Comparison of ENCODE assay signal across 8 mouse cellular contexts in genomic region chr11:87985643-87986042, GRCm38 (mm10). TPM values are rescaled to one million over a fixed set of nuclear protein-coding genes. Genes with fewer than 3 reads are reported as not detected.
A peak's percentile ranks its signal among the peaks of the same experiment; 100 is the strongest.
DNase-seq lines count a peak whose midpoint lies in the region; ATAC-seq and TF ChIP-seq lines count a peak whose summit lies in the region.

No protein-coding gene starts in this region.

- ATAC-seq in lung, embryonic 15.5 days (ENCODE audit: borderline replicate concordance, extremely low read depth, low FRiP score, low TSS enrichment), result no peak

- peak; percentile 51 to 79 for DNase-seq in adrenal gland, adult (ENCODE audit: inconsistent age in 2 of 2, low spot score in 1 of 2)
- DNase-seq in adrenal gland, postnatal 4 days (ENCODE audit: low spot score in 2 of 2), result no peak
- no peak for DNase-seq in lung, adult 18-20 months
- no peak for DNase-seq in limb, embryonic 10.5 days (ENCODE audit: low spot score)
- no peak for DNase-seq in natural killer cell, adult 2 months (ENCODE audit: low spot score in 2 of 2)
- no peak for DNase-seq in urinary bladder, postnatal 4 days (ENCODE audit: low spot score in 2 of 2)

- no peaks in the 10 kb centered on the region for H3K27me3 ChIP-seq in lung, embryonic 15.5 days
- H3K27me3 ChIP-seq in limb, embryonic 10.5 days (ENCODE audit: low read depth, poor library complexity, severe bottlenecking), result no peaks in the 10 kb centered on the region
- no peaks in the 10 kb centered on the region for H3K27me3 ChIP-seq in small intestine, adult 2 months (ENCODE audit: control insufficient read depth, insufficient read depth, low read length)

- peaks cover 25% of the 10 kb centered on the region for H3K4me1 ChIP-seq in lung, embryonic 15.5 days
- H3K4me1 ChIP-seq in limb, embryonic 10.5 days, result peaks cover 28% of the 10 kb centered on the region
- H3K4me1 ChIP-seq in small intestine, adult 2 months (ENCODE audit: control insufficient read depth, insufficient read depth, insufficient read length, low read length), result peaks cover 8% of the 10 kb centered on the region; the same call in 1 of the 2 replicates

- peaks cover 32% of the 10 kb centered on the region for H3K36me3 ChIP-seq in lung, embryonic 15.5 days
- peaks cover 40% of the 10 kb centered on the region for H3K36me3 ChIP-seq in limb, embryonic 10.5 days
- peaks cover 29% of the 10 kb centered on the region for H3K36me3 ChIP-seq in small intestine, adult 2 months (ENCODE audit: control insufficient read depth, insufficient read depth, low read length)

- H3K9me3 ChIP-seq in lung, embryonic 15.5 days, result no peaks in the 10 kb centered on the region
- H3K9me3 ChIP-seq in limb, embryonic 10.5 days (replicated peaks), result no peaks in the 10 kb centered on the region

- H3K9ac ChIP-seq in lung, embryonic 15.5 days, result peak overlapping the region; percentile 90

- WGBS in lung, embryonic 15.5 days, result 16% methylated on average over 9 of the region's 9 CpGs
- 68% methylated on average over 9 of the region's 9 CpGs for WGBS in limb, embryonic 10.5 days
- 27% methylated on average over 9 of the region's 9 CpGs for WGBS in small intestine, adult 2 months

- no peak overlapping the region for H3K27ac ChIP-seq in lung, embryonic 15.5 days
- no peak overlapping the region for H3K27ac ChIP-seq in limb, embryonic 10.5 days
- peak overlapping the region; percentile 84 for H3K27ac ChIP-seq in small intestine, adult 2 months (ENCODE audit: insufficient read depth, low read depth, low read length)

- H3K4me3 ChIP-seq in lung, embryonic 15.5 days, result peak overlapping the region; percentile 87
- H3K4me3 ChIP-seq in limb, embryonic 10.5 days, result peak overlapping the region; percentile 91
- H3K4me3 ChIP-seq in small intestine, adult 2 months (ENCODE audit: low read depth, low read length), result peak overlapping the region; percentile 82

- no peak for TF ChIP-seq CTCF in small intestine, adult 2 months (IDR thresholded peaks at IDR 0.05; ENCODE audit: extremely low read depth, insufficient read length, insufficient replicate concordance, low read depth, low read length)

- peak overlapping the region; percentile 69 for H3K4me2 ChIP-seq in lung, embryonic 15.5 days

- TF ChIP-seq POLR2A in small intestine, adult 2 months (IDR thresholded peaks at IDR 0.05; ENCODE audit: low read depth, low read length), result no peak

RNA-seq across cellular contexts. Expression of gene Dynll2, which starts 1.7 kb away (rescaled TPM):
- 100 to 1,000 TPM; 143 to 154 TPM for total RNA-seq in adrenal gland, postnatal 4 days (2021)
- polyA plus RNA-seq in lung, embryonic 15.5 days (2015; fragmentation: Nextera tagmentation; extraction: Ambion mirVana), result 26.1 and 27.6 TPM in 2 replicates
- polyA plus RNA-seq in limb, embryonic 10.5 days (2016; fragmentation: Nextera tagmentation; extraction: Ambion mirVana), result 22.9 and 25.0 TPM in 2 replicates
- 72.7 and 140 TPM in 2 replicates for polyA plus RNA-seq in small intestine, adult 2 months (2012; rRNA removed)

Comparison
In these comparisons a context has a peak if more than half of its experiments do, and no peak if none do; other contexts are left out.
1. DNase-seq: peak in adrenal gland, adult (2 of 2); none in adrenal gland, postnatal 4 days (0 of 2), lung, adult 18-20 months (0 of 2), limb, embryonic 10.5 days (single experiment), natural killer cell, adult 2 months (0 of 2) and urinary bladder, postnatal 4 days (0 of 2).
2. Peak in every context shown above with its lines, with median percentiles within 50 percentile points of each other: H3K4me3 ChIP-seq.